Mouse (Mus musculus) heart, adult 18-20 months (tissue): Measurements from ENCODE around the gene Il25. TPM values are rescaled to one million over a fixed set of nuclear protein-coding genes. Genes with fewer than 3 reads are reported as not detected.

Experiments
- DNase-seq, 2 experiments: peaks; one replicate each; pipeline ENCODE4 v3.0.0; 2021 to 2022; ENCODE audit warnings: mixed read lengths in 1 of 2
- total RNA-seq, 2 experiments: library from RNA; stranded (reverse); gene quantifications; 2 replicates each; pipeline ENCODE4 v1.2.3; 2021

Il25 gene
- total RNA-seq, 2 experiments from 2014 or later, result not detected

GRCm38 (mm10) chr14:54926401-54927158 is 5.9 kb upstream of the Il25 start:
- peak; percentile 73 to 75 for DNase-seq

GRCm38 (mm10) chr14:54927296-54927695 is 5.2 kb upstream of the Il25 start:
- DNase-seq, result no peak

- peak in 1 of 2 experiments; percentile 10 for DNase-seq
These were observed 2.7 kb upstream of the Il25 start for GRCm38 (mm10) chr14:54929801-54930200.

- peak in 1 of 2 experiments; percentile 10 for DNase-seq
These were observed 2.1 kb upstream of the Il25 start for GRCm38 (mm10) chr14:54930431-54930830.

- peak in 1 of 2 experiments; percentile 7 for DNase-seq
These were observed 3.7 kb downstream of the Il25 start, which contains the start of gene Cmtm5 for GRCm38 (mm10) chr14:54935904-54936830. Gene Cmtm5, plus strand, starts transcription at chr14:54936261.

- no peak for DNase-seq
These were observed 4.3 kb downstream of the Il25 start for GRCm38 (mm10) chr14:54936831-54937160.

GRCm38 (mm10) chr14:54937361-54938182 is 5.1 kb downstream of the Il25 start:
- DNase-seq, result peak in 1 of 2 experiments; percentile 5

GRCm38 (mm10) chr14:54938431-54939219 is 6.1 kb downstream of the Il25 start:
- DNase-seq, result peak; percentile 30 to 48

- peak; percentile 80 to 87 for DNase-seq
These were observed 7.1 kb downstream of the Il25 start for GRCm38 (mm10) chr14:54939434-54940175.

- peak in 1 of 2 experiments; percentile 58 for DNase-seq
These were observed 7.7 kb downstream of the Il25 start for GRCm38 (mm10) chr14:54940176-54940530.

- peak; percentile 33 to 37 for DNase-seq
These were observed 8.8 kb downstream of the Il25 start for GRCm38 (mm10) chr14:54941024-54941978.

- DNase-seq, result peak in 1 of 2 experiments; percentile 18
These were observed 10.0 kb downstream of the Il25 start for GRCm38 (mm10) chr14:54942479-54942878.

- DNase-seq, result no peak
These were observed 11.5 kb downstream of the Il25 start for GRCm38 (mm10) chr14:54943971-54944370.

GRCm38 (mm10) chr14:54944939-54945338 is 12.4 kb downstream of the Il25 start:
- DNase-seq, result peak in 1 of 2 experiments; percentile 11

GRCm38 (mm10) chr14:54945975-54946704 is 13.6 kb downstream of the Il25 start:
- peak in 1 of 2 experiments; percentile 30 for DNase-seq

GRCm38 (mm10) chr14:54947008-54947407 is 14.5 kb downstream of the Il25 start:
- peak in 1 of 2 experiments; percentile 31 for DNase-seq

- no peak for DNase-seq
These were observed 16.3 kb downstream of the Il25 start for GRCm38 (mm10) chr14:54948781-54949180.

- DNase-seq, result no peak
These were observed 18.0 kb downstream of the Il25 start for GRCm38 (mm10) chr14:54950493-54950892.

- no peak for DNase-seq
These were observed 19.1 kb downstream of the Il25 start for GRCm38 (mm10) chr14:54951587-54951986.
